In the genomic region with DNA sequence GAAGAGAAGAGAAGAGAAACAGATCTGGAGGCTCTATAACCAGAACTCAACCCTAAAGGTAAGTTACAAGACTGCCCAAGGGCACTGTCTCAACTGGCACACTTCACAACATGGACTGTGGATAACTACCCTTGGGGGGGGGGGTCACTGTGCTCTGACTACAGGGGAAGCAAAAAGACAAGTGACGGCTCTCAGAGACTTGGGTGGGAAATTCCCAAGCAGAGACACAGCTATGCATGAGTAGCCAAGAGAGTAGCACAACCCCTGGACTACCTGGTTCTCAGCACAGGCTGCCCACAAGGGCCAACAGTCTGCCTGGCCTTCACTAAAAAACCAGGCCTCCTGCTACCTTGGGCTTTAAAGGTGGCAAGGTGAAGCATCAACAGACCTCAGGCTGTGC, we compare ENCODE assay signal across 1 mouse cellular context.
TF ChIP-seq lines count a peak whose summit lies in the region.

No protein-coding gene starts in this region.

TF ChIP-seq in CH12.LX, 34 proteins besides CTCF, POLR2A, EP300 and RAD21 (continued from another document):
- 0 out of 2 replicates have a peak, but pooled peaks have one; percentile 60 for TF ChIP-seq MYC (IDR thresholded peaks at IDR 0.05; ENCODE audit: low read depth, low read length)
- TF ChIP-seq ELF1 (IDR thresholded peaks at IDR 0.05; ENCODE audit: low read depth, low read length), result peak; percentile 53
- TF ChIP-seq IRF4 (IDR thresholded peaks at IDR 0.05; ENCODE audit: low read depth, low read length), result peak; percentile 76
- no peak for TF ChIP-seq NRF1 (IDR thresholded peaks at IDR 0.05; ENCODE audit: low read depth, low read length)
- TF ChIP-seq NELFE (IDR thresholded peaks at IDR 0.05; ENCODE audit: low read depth, low read length), result no peak
- no peak for TF ChIP-seq RCOR1 (conservative IDR thresholded peaks at IDR 0.05; ENCODE audit: low read depth, low read length)
- no peak for TF ChIP-seq ZC3H11A (IDR thresholded peaks at IDR 0.05; ENCODE audit: low read depth, low read length)
- TF ChIP-seq ZMIZ1 (IDR thresholded peaks at IDR 0.05; ENCODE audit: low read depth, low read length), result no peak
- TF ChIP-seq CHD2 (IDR thresholded peaks at IDR 0.05; ENCODE audit: low read length), result peak; percentile 33; the same call in 1 of the 2 replicates
- TF ChIP-seq E2F4 (IDR thresholded peaks at IDR 0.05; ENCODE audit: insufficient replicate concordance, low read depth, low read length), result no peak
- peak; percentile 84 for TF ChIP-seq TCF12 (IDR thresholded peaks at IDR 0.05; ENCODE audit: low read depth, low read length)
- TF ChIP-seq ZNF384 (IDR thresholded peaks at IDR 0.05; ENCODE audit: low read depth, low read length), result 0 out of 2 replicates have a peak, but pooled peaks have one; percentile 9
- no peak for TF ChIP-seq UBTF (IDR thresholded peaks at IDR 0.05; ENCODE audit: low read depth, low read length)
- peak; percentile 54; the same call in 1 of the 2 replicates for TF ChIP-seq MEF2A (IDR thresholded peaks at IDR 0.05; ENCODE audit: borderline replicate concordance, low read depth, low read length)
- TF ChIP-seq HCFC1 (IDR thresholded peaks at IDR 0.05; ENCODE audit: low read depth, low read length), result no peak
- no peak for TF ChIP-seq USF2 (conservative IDR thresholded peaks at IDR 0.05; ENCODE audit: low read depth, low read length)
- TF ChIP-seq ETS1 (conservative IDR thresholded peaks at IDR 0.05; ENCODE audit: low read depth, low read length), result peak; percentile 56; the same call in 1 of the 2 replicates
- TF ChIP-seq POLR2AphosphoS2 (IDR thresholded peaks at IDR 0.05; ENCODE audit: low read depth, low read length), result no peak
